Mouse (Mus musculus) small intestine, adult 2 months (tissue): ENCODE measurements around the gene Ppp6r3.

Experiments used
- CTCF ChIP-seq: fragments of 200-500 bp; IDR thresholded peaks from 2 replicates; pipeline ENCODE4 v1.5.1; 2012; ENCODE audit warnings: low read depth, mild to moderate bottlenecking, control low read depth, inconsistent platforms, low read length, moderate library complexity, mixed read lengths; ENCODE audit not compliant: insufficient replicate concordance, insufficient read length; ENCODE audit errors: extremely low read depth
- POLR2A ChIP-seq: fragments of 200-500 bp; IDR thresholded peaks from 2 replicates; pipeline ENCODE4 v1.6.1; 2012; ENCODE audit warnings: low read depth, mild to moderate bottlenecking, control low read depth, inconsistent platforms, low read length, moderate library complexity

DNA sequence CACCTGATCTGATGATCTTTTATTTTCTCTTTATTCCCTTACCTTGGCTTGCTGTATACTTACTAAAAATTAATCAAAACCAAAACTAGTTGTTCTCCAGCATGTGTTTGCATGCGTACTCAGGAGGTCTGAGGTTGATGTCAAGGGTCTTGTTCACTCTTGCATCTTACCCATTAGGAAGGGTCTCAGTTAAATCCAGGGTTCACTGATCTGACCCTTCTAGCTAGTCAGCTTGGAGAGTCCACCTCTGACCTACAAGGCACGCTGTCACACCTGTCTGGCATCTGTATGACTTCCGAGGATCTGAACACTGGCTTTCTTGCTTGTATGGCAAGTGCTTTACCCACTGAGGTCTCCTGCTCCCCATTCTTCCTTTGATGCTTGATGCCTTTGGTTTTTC, 124.8 kb downstream of the Ppp6r3 start:
- TF ChIP-seq CTCF (no peak), POLR2A (no peak)
